Mouse (Mus musculus): ENCODE data around the gene Psd4. TPM values are rescaled to one million over a fixed set of nuclear protein-coding genes. Genes with fewer than 3 reads are reported as not detected.
A peak's percentile ranks its signal among the peaks of the same experiment; 100 is the strongest.

Gene Psd4
- polyA plus RNA-seq, 1 experiment from 2014 or later, result 1.3 TPM

- H3K27me3 ChIP-seq (replicated peaks), result no peaks in the 10 kb centered on the region
- ATAC-seq (ENCODE audit: insufficient number of reproducible peaks, low FRiP score), result no peak
- H3K27ac ChIP-seq (ENCODE audit: poor library complexity, severe bottlenecking), result no peak overlapping the region
- no peaks in the 10 kb centered on the region for H3K36me3 ChIP-seq
- H3K4me1 ChIP-seq (replicated peaks), result no peaks in the 10 kb centered on the region
- no peaks in the 10 kb centered on the region for H3K9me3 ChIP-seq (replicated peaks)
- no peak overlapping the region for H3K4me3 ChIP-seq
- no peak overlapping the region for H3K4me2 ChIP-seq
- H3K9ac ChIP-seq, result no peak overlapping the region
- 66% methylated on average over 2 of the region's 2 CpGs for WGBS
Measured at GRCm38 (mm10) chr2:24386964-24387320, 19.6 kb downstream of the Psd4 start.

GRCm38 (mm10) chr2:24387361-24388283, 20.2 kb downstream of the Psd4 start:
- ATAC-seq (ENCODE audit: insufficient number of reproducible peaks, low FRiP score), result no peak
- no peak overlapping the region for H3K4me3 ChIP-seq
- no peak overlapping the region for H3K9ac ChIP-seq
- H3K36me3 ChIP-seq, result no peaks in the 10 kb centered on the region
- H3K4me1 ChIP-seq (replicated peaks), result no peaks in the 10 kb centered on the region
- H3K27ac ChIP-seq (ENCODE audit: poor library complexity, severe bottlenecking), result no peak overlapping the region
- WGBS, result 78% methylated on average over 4 of the region's 4 CpGs
- no peaks in the 10 kb centered on the region for H3K27me3 ChIP-seq (replicated peaks)
- no peak overlapping the region for H3K4me2 ChIP-seq
- H3K9me3 ChIP-seq (replicated peaks), result no peaks in the 10 kb centered on the region

- no peak overlapping the region for H3K27ac ChIP-seq (ENCODE audit: poor library complexity, severe bottlenecking)
- no peaks in the 10 kb centered on the region for H3K4me1 ChIP-seq (replicated peaks)
- no peak overlapping the region for H3K4me3 ChIP-seq
- no peak overlapping the region for H3K9ac ChIP-seq
- H3K27me3 ChIP-seq (replicated peaks), result no peaks in the 10 kb centered on the region; the same call in 1 of the 2 replicates
- no peak for ATAC-seq (ENCODE audit: insufficient number of reproducible peaks, low FRiP score)
- no peak overlapping the region for H3K4me2 ChIP-seq
- no peaks in the 10 kb centered on the region for H3K36me3 ChIP-seq
- WGBS, result 77% methylated on average over 2 of the region's 2 CpGs
- H3K9me3 ChIP-seq (replicated peaks), result no peaks in the 10 kb centered on the region
Measured at GRCm38 (mm10) chr2:24393251-24393650, 25.9 kb downstream of the Psd4 start.

- H3K9ac ChIP-seq, result no peak overlapping the region
- H3K27ac ChIP-seq (ENCODE audit: poor library complexity, severe bottlenecking), result no peak overlapping the region
- no peaks in the 10 kb centered on the region; the same call in 1 of the 2 replicates for H3K27me3 ChIP-seq (replicated peaks)
- H3K4me3 ChIP-seq, result no peak overlapping the region
- 14% methylated on average over 2 of the region's 2 CpGs for WGBS
- H3K4me2 ChIP-seq, result no peak overlapping the region
- H3K9me3 ChIP-seq (replicated peaks), result no peaks in the 10 kb centered on the region
- no peaks in the 10 kb centered on the region for H3K36me3 ChIP-seq
- H3K4me1 ChIP-seq (replicated peaks), result 0 out of 2 replicates have a peak, but pooled peaks cover 4% of the 10 kb centered on the region
- no peak for ATAC-seq (ENCODE audit: insufficient number of reproducible peaks, low FRiP score)
Measured at GRCm38 (mm10) chr2:24397115-24397514, 29.7 kb downstream of the Psd4 start.

- Histone ChIP-seq H3K4me3 (no peak overlapping the region), H3K27me3 (replicated peaks) (peaks cover 30% of the 10 kb centered on the region), H3K27ac (ENCODE audit: poor library complexity, severe bottlenecking) (no peak overlapping the region), H3K9ac (no peak overlapping the region), H3K4me2 (no peak overlapping the region), H3K36me3 (no peaks in the 10 kb centered on the region), H3K4me1 (replicated peaks) (peaks cover 9% of the 10 kb centered on the region; the same call in 1 of the 2 replicates), H3K9me3 (replicated peaks) (no peaks in the 10 kb centered on the region)
- WGBS, result 74% methylated on average over 3 of the region's 3 CpGs
- no peak for ATAC-seq (ENCODE audit: insufficient number of reproducible peaks, low FRiP score)
Measured at GRCm38 (mm10) chr2:24400711-24401110, 33.3 kb downstream of the Psd4 start.

GRCm38 (mm10) chr2:24405345-24406012, 38.1 kb downstream of the Psd4 start:
- Histone ChIP-seq H3K27ac (ENCODE audit: poor library complexity, severe bottlenecking) (no peak overlapping the region), H3K9me3 (replicated peaks) (no peaks in the 10 kb centered on the region), H3K27me3 (replicated peaks) (peaks cover 54% of the 10 kb centered on the region), H3K36me3 (no peaks in the 10 kb centered on the region), H3K4me2 (peak overlapping the region; percentile 58), H3K9ac (peak overlapping the region; percentile 57; the same call in 1 of the 2 replicates), H3K4me3 (peak overlapping the region; percentile 14), H3K4me1 (replicated peaks) (peaks cover 9% of the 10 kb centered on the region; the same call in 1 of the 2 replicates)
- 7% methylated on average over 23 of the region's 23 CpGs for WGBS
- peak; percentile 66; the same call in 1 of the 2 replicates for ATAC-seq (ENCODE audit: insufficient number of reproducible peaks, low FRiP score)

- no peak overlapping the region for H3K4me2 ChIP-seq
- no peak overlapping the region for H3K4me3 ChIP-seq
- peaks cover 49% of the 10 kb centered on the region for H3K27me3 ChIP-seq (replicated peaks)
- ATAC-seq (ENCODE audit: insufficient number of reproducible peaks, low FRiP score), result no peak
- H3K9ac ChIP-seq, result no peak overlapping the region
- H3K27ac ChIP-seq (ENCODE audit: poor library complexity, severe bottlenecking), result no peak overlapping the region
- 51% methylated on average over 4 of the region's 4 CpGs for WGBS
- H3K4me1 ChIP-seq (replicated peaks), result peaks cover 5% of the 10 kb centered on the region; the same call in 1 of the 2 replicates
- H3K36me3 ChIP-seq, result no peaks in the 10 kb centered on the region
- H3K9me3 ChIP-seq (replicated peaks), result no peaks in the 10 kb centered on the region
Measured at GRCm38 (mm10) chr2:24407701-24408485, 40.5 kb downstream of the Psd4 start.

- Histone ChIP-seq H3K36me3 (no peaks in the 10 kb centered on the region), H3K4me1 (replicated peaks) (peaks cover 5% of the 10 kb centered on the region; the same call in 1 of the 2 replicates), H3K9me3 (replicated peaks) (no peaks in the 10 kb centered on the region), H3K4me2 (no peak overlapping the region), H3K4me3 (no peak overlapping the region), H3K27me3 (replicated peaks) (peaks cover 39% of the 10 kb centered on the region), H3K27ac (ENCODE audit: poor library complexity, severe bottlenecking) (no peak overlapping the region), H3K9ac (no peak overlapping the region)
- no peak for ATAC-seq (ENCODE audit: insufficient number of reproducible peaks, low FRiP score)
- WGBS, result 7% methylated on average over 2 of the region's 2 CpGs
Measured at GRCm38 (mm10) chr2:24409166-24409565, 41.8 kb downstream of the Psd4 start.

- H3K4me3 ChIP-seq, result no peak overlapping the region
- H3K27me3 ChIP-seq (replicated peaks), result peaks cover 21% of the 10 kb centered on the region
- ATAC-seq (ENCODE audit: insufficient number of reproducible peaks, low FRiP score), result no peak
- H3K9me3 ChIP-seq (replicated peaks), result no peaks in the 10 kb centered on the region
- no peak overlapping the region for H3K9ac ChIP-seq
- H3K27ac ChIP-seq (ENCODE audit: poor library complexity, severe bottlenecking), result no peak overlapping the region
- no peaks in the 10 kb centered on the region for H3K36me3 ChIP-seq
- WGBS, result 78% methylated on average over 3 of the region's 3 CpGs
- H3K4me2 ChIP-seq, result no peak overlapping the region
- no peaks in the 10 kb centered on the region for H3K4me1 ChIP-seq (replicated peaks)
Measured at GRCm38 (mm10) chr2:24413172-24413571, 45.8 kb downstream of the Psd4 start.

- Histone ChIP-seq H3K9me3 (replicated peaks) (no peaks in the 10 kb centered on the region), H3K27me3 (replicated peaks) (peaks cover 18% of the 10 kb centered on the region), H3K4me3 (no peak overlapping the region), H3K27ac (ENCODE audit: poor library complexity, severe bottlenecking) (no peak overlapping the region), H3K4me1 (replicated peaks) (no peaks in the 10 kb centered on the region), H3K36me3 (no peaks in the 10 kb centered on the region), H3K9ac (no peak overlapping the region), H3K4me2 (no peak overlapping the region)
- no peak for ATAC-seq (ENCODE audit: insufficient number of reproducible peaks, low FRiP score)
- 75% methylated on average over 4 of the region's 4 CpGs for WGBS
Measured at GRCm38 (mm10) chr2:24413677-24414076, 46.3 kb downstream of the Psd4 start.

- H3K4me2 ChIP-seq, result no peak overlapping the region
- no peak overlapping the region; the same call in 1 of the 2 replicates for H3K9ac ChIP-seq
- no peaks in the 10 kb centered on the region for H3K36me3 ChIP-seq
- no peaks in the 10 kb centered on the region for H3K9me3 ChIP-seq (replicated peaks)
- 13% methylated on average over 9 of the region's 9 CpGs for WGBS
- ATAC-seq (ENCODE audit: insufficient number of reproducible peaks, low FRiP score), result no peak
- no peaks in the 10 kb centered on the region for H3K4me1 ChIP-seq (replicated peaks)
- H3K4me3 ChIP-seq, result no peak overlapping the region
- peaks cover 13% of the 10 kb centered on the region for H3K27me3 ChIP-seq (replicated peaks)
- no peak overlapping the region for H3K27ac ChIP-seq (ENCODE audit: poor library complexity, severe bottlenecking)
Measured at GRCm38 (mm10) chr2:24416668-24417067, 49.3 kb downstream of the Psd4 start.

Measured in heart, embryonic 12.5 days (tissue).